Mouse (Mus musculus): Measurements from ENCODE around the gene D17Wsu92e.

DNA sequence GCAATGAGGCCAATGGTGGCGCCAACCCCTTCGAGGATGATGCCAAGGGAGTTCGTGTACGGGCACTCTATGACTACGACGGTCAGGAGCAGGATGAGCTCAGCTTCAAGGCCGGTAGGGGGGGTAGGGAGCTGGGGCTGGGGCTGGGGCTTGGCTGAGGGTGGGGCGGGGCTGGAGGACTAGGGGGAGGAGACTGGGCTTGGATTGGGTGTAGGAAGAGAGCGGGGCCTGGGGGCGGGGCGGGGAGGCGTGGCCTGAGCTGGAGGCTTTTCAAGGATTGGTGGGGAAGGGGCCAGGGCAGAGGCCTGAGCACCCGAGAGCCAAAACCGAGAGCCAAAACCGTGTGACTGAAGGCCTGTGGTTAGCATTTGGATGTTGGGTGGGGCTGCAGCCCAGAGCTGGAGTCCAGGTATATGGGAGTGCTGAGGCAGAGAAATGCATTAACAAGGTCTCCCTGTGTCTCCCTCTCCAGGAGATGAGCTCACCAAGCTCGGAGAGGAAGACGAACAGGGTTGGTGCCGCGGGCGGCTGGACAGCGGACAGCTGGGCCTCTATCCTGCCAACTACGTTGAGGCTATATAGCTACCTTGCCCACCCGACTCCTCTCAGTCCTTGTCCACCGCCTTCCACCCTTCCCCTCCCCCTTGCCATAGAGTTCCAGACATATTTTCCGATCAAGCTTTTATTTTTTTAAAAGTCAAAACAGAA lies 112.3 kb downstream of the D17Wsu92e start:
- no peak for TF ChIP-seq CTCF (IDR thresholded peaks at IDR 0.05; ENCODE audit: extremely low read depth, insufficient read length, insufficient replicate concordance, low read depth, low read length)
- TF ChIP-seq POLR2A (IDR thresholded peaks at IDR 0.05; ENCODE audit: low read depth, low read length), result no peak

Data from small intestine, adult 2 months (tissue).